In genomic region chr1:186116701-186117488, GRCm38 (mm10) we compare ENCODE assay signal across 8 mouse cellular contexts. TPM values are rescaled to one million over a fixed set of nuclear protein-coding genes. Genes with fewer than 3 reads are reported as not detected.
DNase-seq lines count a peak whose midpoint lies in the region; ATAC-seq and TF ChIP-seq lines count a peak whose summit lies in the region.

TSS of gene Lyplal1 (minus strand) at chr1:186117310.

- DNase-seq in CD8-positive naive resting alpha-beta T cell, adult 2 months (ENCODE audit: low read depth in 2 of 2, low spot score in 2 of 2), result peak; percentile 7 to 15
- DNase-seq in heart, postnatal 14 days, result peak; percentile 97
- DNase-seq in layer of hippocampus, adult 11-12 months (ENCODE audit: low spot score), result peak; percentile 97
- peak; percentile 92 for DNase-seq in liver, postnatal 0 days

- no peak for TF ChIP-seq CTCF in liver, postnatal 0 days (IDR thresholded peaks at IDR 0.05; ENCODE audit: low read depth)
- TF ChIP-seq CTCF in testis, adult 2 months (IDR thresholded peaks at IDR 0.05; ENCODE audit: control insufficient read depth, insufficient read depth, insufficient replicate concordance, low read depth, low read length), result no peak

- H3K9ac ChIP-seq in forebrain, embryonic 15.5 days (replicated peaks), result peak within 1 kb of the TSS; percentile 92
- H3K9ac ChIP-seq in liver, postnatal 0 days (replicated peaks), result peak within 1 kb of the TSS; percentile 70
- peak within 1 kb of the TSS; percentile 93 for H3K9ac ChIP-seq in neural tube, embryonic 13.5 days

- TF ChIP-seq EP300 in liver, postnatal 0 days (IDR thresholded peaks at IDR 0.05; ENCODE audit: low read depth), result no peak

- H3K4me2 ChIP-seq in forebrain, embryonic 15.5 days (replicated peaks), result peak within 1 kb of the TSS; percentile 78
- H3K4me2 ChIP-seq in liver, postnatal 0 days (ENCODE audit: low read depth, low read length), result peak within 1 kb of the TSS; percentile 87
- H3K4me2 ChIP-seq in neural tube, embryonic 13.5 days, result peak within 1 kb of the TSS; percentile 81

- no peaks in the 10 kb centered on the region for H3K36me3 ChIP-seq in forebrain, embryonic 15.5 days
- no peaks in the 10 kb centered on the region for H3K36me3 ChIP-seq in liver, postnatal 0 days (replicated peaks; ENCODE audit: insufficient read depth, low read length)
- H3K36me3 ChIP-seq in neural tube, embryonic 13.5 days, result peaks cover 1% of the 10 kb centered on the region; the same call in 1 of the 2 replicates
- no peaks in the 10 kb centered on the region for H3K36me3 ChIP-seq in testis, adult 2 months (ENCODE audit: control insufficient read depth, insufficient read depth, low read length)

- ATAC-seq in cerebellum, adult (ENCODE audit: insufficient number of reproducible peaks, low FRiP score, low TSS enrichment), result peak; percentile 94
- ATAC-seq in forebrain, embryonic 15.5 days (replicated peaks), result peak; percentile 96
- peak; percentile 97 for ATAC-seq in liver, postnatal 0 days
- ATAC-seq in neural tube, embryonic 13.5 days (ENCODE audit: low read depth), result peak; percentile 94

- 4% methylated on average over 44 of the region's 44 CpGs for WGBS in forebrain, embryonic 15.5 days
- WGBS in liver, postnatal 0 days (ENCODE audit: insufficient replicate concordance), result 5% methylated on average over 44 of the region's 44 CpGs
- WGBS in neural tube, embryonic 13.5 days, result 5% methylated on average over 44 of the region's 44 CpGs

- H3K4me3 ChIP-seq in forebrain, embryonic 15.5 days, result peak within 1 kb of the TSS; percentile 73
- peak within 1 kb of the TSS; percentile 68 for H3K4me3 ChIP-seq in liver, postnatal 0 days (ENCODE audit: low read depth, low read length)
- peak within 1 kb of the TSS; percentile 70 for H3K4me3 ChIP-seq in neural tube, embryonic 13.5 days
- peak within 1 kb of the TSS; percentile 90 for H3K4me3 ChIP-seq in testis, adult 2 months (ENCODE audit: control insufficient read depth, low read depth, low read length)

- peaks cover 9% of the 10 kb centered on the region for H3K4me1 ChIP-seq in forebrain, embryonic 15.5 days
- H3K4me1 ChIP-seq in liver, postnatal 0 days (ENCODE audit: insufficient read depth), result peaks cover 6% of the 10 kb centered on the region
- peaks cover 10% of the 10 kb centered on the region for H3K4me1 ChIP-seq in neural tube, embryonic 13.5 days (replicated peaks)
- H3K4me1 ChIP-seq in testis, adult 2 months (ENCODE audit: control insufficient read depth, insufficient read depth, low read length), result peaks cover 6% of the 10 kb centered on the region

- peak; percentile 91 for TF ChIP-seq POLR2A in testis, adult 2 months (IDR thresholded peaks at IDR 0.05; ENCODE audit: control insufficient read depth, low read depth, low read length)

- intact Hi-C loops in heart, postnatal 14 days (cut with DNase I), result loop anchor here (10.0 kb wide), 1 partner anchor 588 kb away; the partner anchor contains the start of gene Tgfb2

- no peaks in the 10 kb centered on the region for H3K9me3 ChIP-seq in forebrain, embryonic 15.5 days
- no peaks in the 10 kb centered on the region for H3K9me3 ChIP-seq in liver, postnatal 0 days (ENCODE audit: low read length)
- no peaks in the 10 kb centered on the region for H3K9me3 ChIP-seq in neural tube, embryonic 13.5 days

- no peaks in the 10 kb centered on the region for H3K27me3 ChIP-seq in forebrain, embryonic 15.5 days
- no peaks in the 10 kb centered on the region for H3K27me3 ChIP-seq in liver, postnatal 0 days (ENCODE audit: insufficient read depth, low read length)
- H3K27me3 ChIP-seq in neural tube, embryonic 13.5 days, result no peaks in the 10 kb centered on the region
- no peaks in the 10 kb centered on the region for H3K27me3 ChIP-seq in testis, adult 2 months (ENCODE audit: control insufficient read depth, insufficient read depth, low read length)

- H3K27ac ChIP-seq in forebrain, embryonic 15.5 days (replicated peaks), result peak within 1 kb of the TSS; percentile 86
- 0 out of 2 replicates have a peak within 1 kb of the TSS, but pooled peaks have one; percentile 7 for H3K27ac ChIP-seq in liver, postnatal 0 days (ENCODE audit: low read depth)
- H3K27ac ChIP-seq in neural tube, embryonic 13.5 days (replicated peaks), result peak within 1 kb of the TSS; percentile 93
- peak within 1 kb of the TSS; percentile 70 for H3K27ac ChIP-seq in testis, adult 2 months (ENCODE audit: control insufficient read depth, insufficient read depth, low read depth, low read length)

RNA-seq across cellular contexts. Expression of gene Lyplal1, which starts in this region (rescaled TPM):
- 10.9 and 11.7 TPM in 2 replicates for polyA plus RNA-seq in forebrain, embryonic 15.5 days (2015; fragmentation: Nextera tagmentation; extraction: Ambion mirVana)
- 1 to 10 TPM; 2.8 to 3.2 TPM for total RNA-seq in heart, postnatal 14 days (2021)
- 11.5 and 11.9 TPM in 2 replicates for polyA plus RNA-seq in liver, postnatal 0 days (2015; fragmentation: Nextera tagmentation; extraction: Ambion mirVana)
- polyA plus RNA-seq in neural tube, embryonic 13.5 days (2015; fragmentation: Nextera tagmentation; extraction: Ambion mirVana), result 16.8 and 18.7 TPM in 2 replicates
- 5.1 and 5.3 TPM in 2 replicates for polyA plus RNA-seq in testis, adult 2 months (2012; rRNA removed)

Comparison
In these comparisons a context has a peak if more than half of its experiments do, and no peak if none do; other contexts are left out.
1. Peak in every context shown above with its lines: DNase-seq, ATAC-seq, H3K4me3 ChIP-seq and H3K27ac ChIP-seq.
2. DNase-seq: peak in every context shown above with its lines; median percentile 97 in heart, postnatal 14 days; 97 in layer of hippocampus, adult 11-12 months; 92 in liver, postnatal 0 days; 11 in CD8-positive naive resting alpha-beta T cell, adult 2 months.
3. H3K27ac ChIP-seq: peak in every context shown above with its lines; median percentile 93 in neural tube, embryonic 13.5 days; 86 in forebrain, embryonic 15.5 days; 70 in testis, adult 2 months; 7 in liver, postnatal 0 days.